In the genomic region with DNA sequence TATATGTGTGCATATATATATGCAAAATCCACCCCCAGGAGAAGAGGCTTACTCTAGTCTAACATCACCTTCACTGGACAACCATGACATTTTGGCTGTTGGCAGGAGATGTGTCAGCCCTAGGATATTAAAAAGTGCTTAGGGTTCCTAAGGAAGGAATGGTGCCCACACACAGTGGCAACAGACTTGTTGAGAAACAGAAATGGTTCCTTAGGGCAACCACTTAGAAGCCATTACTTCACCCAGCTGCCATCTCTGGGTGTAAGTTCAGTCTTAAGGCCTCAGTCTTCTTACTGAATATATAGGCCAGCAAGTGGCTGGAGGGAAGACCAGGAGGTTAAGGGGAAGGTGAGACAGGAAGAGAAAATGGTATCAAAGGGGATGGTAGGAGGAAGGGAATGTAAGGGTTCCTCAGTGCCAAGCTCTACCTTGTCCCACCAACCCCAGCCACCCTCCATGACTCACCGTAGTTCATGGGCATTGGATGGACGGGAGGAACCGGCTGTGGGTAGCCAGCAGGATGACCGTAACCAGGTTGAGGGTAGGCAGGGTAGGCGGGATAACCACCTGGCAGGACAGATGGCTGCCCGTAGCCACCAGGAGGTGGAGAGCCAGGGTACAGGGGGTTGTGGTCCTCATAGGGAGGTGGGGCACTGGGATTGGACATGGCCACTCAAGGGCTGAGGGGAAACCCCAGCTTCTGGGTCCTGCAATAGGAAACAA, we compare ENCODE assay signal across 8 mouse cellular contexts. TPM values are rescaled to one million over a fixed set of nuclear protein-coding genes. Genes with fewer than 3 reads are reported as not detected.
A peak's percentile ranks its signal among the peaks of the same experiment; 100 is the strongest.
DNase-seq lines count a peak whose midpoint lies in the region; ATAC-seq and TF ChIP-seq lines count a peak whose summit lies in the region.

No protein-coding gene starts in this region.

- no peak for TF ChIP-seq CTCF in cortical plate, adult 2 months (IDR thresholded peaks at IDR 0.05; ENCODE audit: extremely low read depth, insufficient read depth, low read length)

- H3K27ac ChIP-seq in heart, embryonic 16.5 days (ENCODE audit: low read length): peak overlapping the region; percentile 99
- peak overlapping the region; percentile 97 for H3K27ac ChIP-seq in cortical plate, adult 2 months (ENCODE audit: insufficient read depth, low read length)
- H3K27ac ChIP-seq in hindbrain, embryonic 11.5 days (ENCODE audit: low read depth, low read length): peak overlapping the region; percentile 40; the same call in 1 of the 2 replicates
- H3K27ac ChIP-seq in midbrain, embryonic 13.5 days: peak overlapping the region; percentile 81

- 71% methylated on average over 6 of the region's 6 CpGs for WGBS in heart, embryonic 16.5 days
- WGBS in hindbrain, embryonic 11.5 days: 97% methylated on average over 6 of the region's 6 CpGs
- 94% methylated on average over 6 of the region's 6 CpGs for WGBS in midbrain, embryonic 13.5 days

- H3K4me3 ChIP-seq in heart, embryonic 16.5 days (ENCODE audit: low read length): peak overlapping the region; percentile 15; the same call in 1 of the 2 replicates
- no peak overlapping the region for H3K4me3 ChIP-seq in cortical plate, adult 2 months (ENCODE audit: insufficient read depth, low read length)
- no peak overlapping the region for H3K4me3 ChIP-seq in hindbrain, embryonic 11.5 days (ENCODE audit: low read depth, low read length)
- H3K4me3 ChIP-seq in midbrain, embryonic 13.5 days (replicated peaks): no peak overlapping the region

- intact Hi-C loops in heart, postnatal 14 days (cut with DNase I): no loop called here

- H3K36me3 ChIP-seq in heart, embryonic 16.5 days (ENCODE audit: control insufficient read depth, insufficient read depth): peaks cover 13% of the 10 kb centered on the region; the same call in 1 of the 2 replicates
- no peaks in the 10 kb centered on the region for H3K36me3 ChIP-seq in hindbrain, embryonic 11.5 days (ENCODE audit: control insufficient read depth, insufficient read depth, low read length)
- peaks cover 16% of the 10 kb centered on the region for H3K36me3 ChIP-seq in midbrain, embryonic 13.5 days

- H3K27me3 ChIP-seq in heart, embryonic 16.5 days (ENCODE audit: control insufficient read depth, insufficient read depth, low read length): no peaks in the 10 kb centered on the region
- H3K27me3 ChIP-seq in hindbrain, embryonic 11.5 days (ENCODE audit: control insufficient read depth, insufficient read depth, low read length): no peaks in the 10 kb centered on the region
- H3K27me3 ChIP-seq in midbrain, embryonic 13.5 days: no peaks in the 10 kb centered on the region

- H3K9me3 ChIP-seq in heart, embryonic 16.5 days (replicated peaks; ENCODE audit: control insufficient read depth, low read length): no peaks in the 10 kb centered on the region
- no peaks in the 10 kb centered on the region for H3K9me3 ChIP-seq in hindbrain, embryonic 11.5 days (ENCODE audit: control insufficient read depth, low read length)
- H3K9me3 ChIP-seq in midbrain, embryonic 13.5 days: no peaks in the 10 kb centered on the region

- no peak for ATAC-seq in heart, embryonic 16.5 days (replicated peaks; ENCODE audit: extremely low read depth, insufficient read depth, low FRiP score)
- peak; percentile 26 for ATAC-seq in hindbrain, embryonic 11.5 days (ENCODE audit: low FRiP score)
- peak; percentile 13 for ATAC-seq in midbrain, embryonic 13.5 days

- H3K9ac ChIP-seq in heart, embryonic 16.5 days (ENCODE audit: low read length): peak overlapping the region; percentile 69
- no peak overlapping the region for H3K9ac ChIP-seq in hindbrain, embryonic 11.5 days (ENCODE audit: low read depth, low read length)
- peak overlapping the region; percentile 53; the same call in 1 of the 2 replicates for H3K9ac ChIP-seq in midbrain, embryonic 13.5 days (replicated peaks)

- no peak for DNase-seq in heart, postnatal 14 days
- no peak for DNase-seq in hindbrain, embryonic 11.5 days (ENCODE audit: low spot score)
- no peak for DNase-seq in right cerebral cortex, postnatal 36 days (ENCODE audit: low spot score in 2 of 2)
- no peak for DNase-seq in embryo, embryonic 11 days
- DNase-seq in lung, postnatal 36 days: no peak

- no peak for TF ChIP-seq POLR2A in cortical plate, adult 2 months (IDR thresholded peaks at IDR 0.05; ENCODE audit: extremely low read depth, insufficient read depth, low read length)

- H3K4me1 ChIP-seq in heart, embryonic 16.5 days (ENCODE audit: control insufficient read depth, insufficient read depth, low read length): peaks cover 90% of the 10 kb centered on the region
- H3K4me1 ChIP-seq in cortical plate, adult 2 months (ENCODE audit: control insufficient read depth, insufficient read depth, low read length): peaks cover 21% of the 10 kb centered on the region
- no peaks in the 10 kb centered on the region for H3K4me1 ChIP-seq in hindbrain, embryonic 11.5 days (replicated peaks; ENCODE audit: control insufficient read depth, insufficient read depth, low read length)
- peaks cover 21% of the 10 kb centered on the region for H3K4me1 ChIP-seq in midbrain, embryonic 13.5 days (replicated peaks)

- H3K4me2 ChIP-seq in heart, embryonic 16.5 days (ENCODE audit: low read depth, low read length): peak overlapping the region; percentile 67
- H3K4me2 ChIP-seq in hindbrain, embryonic 11.5 days (replicated peaks; ENCODE audit: low read depth, low read length): no peak overlapping the region
- H3K4me2 ChIP-seq in midbrain, embryonic 13.5 days (replicated peaks): 0 out of 2 replicates have a peak overlapping the region, but pooled peaks have one; percentile 15

RNA-seq across cellular contexts. Expression of a gene that starts 10.2 kb away (rescaled TPM):
- polyA plus RNA-seq in heart, embryonic 16.5 days (2015; fragmentation: Nextera tagmentation; extraction: Ambion mirVana): 314 and 324 TPM in 2 replicates
- 100 to 1,000 TPM; 190 to 191 TPM for total RNA-seq in heart, postnatal 14 days (2021)
- polyA plus RNA-seq in cortical plate, adult 2 months (2012; rRNA removed): 127 and 138 TPM in 2 replicates
- polyA plus RNA-seq in hindbrain, embryonic 11.5 days (2014; fragmentation: Nextera tagmentation; extraction: Ambion mirVana): 85.4 and 99.4 TPM in 2 replicates
- polyA plus RNA-seq in midbrain, embryonic 13.5 days (2015; fragmentation: Nextera tagmentation; extraction: Ambion mirVana): 81.5 and 92.2 TPM in 2 replicates

RNA-seq across cellular contexts. Expression of a gene that starts 10.4 kb away (rescaled TPM):
- 214 and 223 TPM in 2 replicates for polyA plus RNA-seq in heart, embryonic 16.5 days (2015; fragmentation: Nextera tagmentation; extraction: Ambion mirVana)
- total RNA-seq in heart, postnatal 14 days (2021): 10 to 100 TPM; 95.5 to 98.9 TPM
- 172 and 173 TPM in 2 replicates for polyA plus RNA-seq in cortical plate, adult 2 months (2012; rRNA removed)
- 189 and 198 TPM in 2 replicates for polyA plus RNA-seq in hindbrain, embryonic 11.5 days (2014; fragmentation: Nextera tagmentation; extraction: Ambion mirVana)
- polyA plus RNA-seq in midbrain, embryonic 13.5 days (2015; fragmentation: Nextera tagmentation; extraction: Ambion mirVana): 198 and 203 TPM in 2 replicates

RNA-seq across cellular contexts. Expression of a gene that starts 10.5 kb away (rescaled TPM):
- polyA plus RNA-seq in heart, embryonic 16.5 days (2015; fragmentation: Nextera tagmentation; extraction: Ambion mirVana): 51.2 and 51.4 TPM in 2 replicates
- total RNA-seq in heart, postnatal 14 days (2021): 10 to 100 TPM; 34.6 to 39.4 TPM
- 35.5 and 46.0 TPM in 2 replicates for polyA plus RNA-seq in cortical plate, adult 2 months (2012; rRNA removed)
- polyA plus RNA-seq in hindbrain, embryonic 11.5 days (2014; fragmentation: Nextera tagmentation; extraction: Ambion mirVana): 8.6 and 9.1 TPM in 2 replicates
- 6.3 and 7.1 TPM in 2 replicates for polyA plus RNA-seq in midbrain, embryonic 13.5 days (2015; fragmentation: Nextera tagmentation; extraction: Ambion mirVana)

RNA-seq across cellular contexts. Expression of a gene that starts 16.5 kb away (rescaled TPM):
- 0.22 and 0.30 TPM in 2 replicates for polyA plus RNA-seq in heart, embryonic 16.5 days (2015; fragmentation: Nextera tagmentation; extraction: Ambion mirVana)
- not detected for total RNA-seq in heart, postnatal 14 days (2021)
- not detected in 2 replicates for polyA plus RNA-seq in cortical plate, adult 2 months (2012; rRNA removed)
- polyA plus RNA-seq in hindbrain, embryonic 11.5 days (2014; fragmentation: Nextera tagmentation; extraction: Ambion mirVana): 0.32 TPM in 1 of 2 replicates, not detected in the other
- 0.24 and 0.31 TPM in 2 replicates for polyA plus RNA-seq in midbrain, embryonic 13.5 days (2015; fragmentation: Nextera tagmentation; extraction: Ambion mirVana)

RNA-seq across cellular contexts. Expression of a gene that starts 59.0 kb away (rescaled TPM):
- polyA plus RNA-seq in heart, embryonic 16.5 days (2015; fragmentation: Nextera tagmentation; extraction: Ambion mirVana): 415 and 472 TPM in 2 replicates
- total RNA-seq in heart, postnatal 14 days (2021): 100 to 1,000 TPM; 143 to 165 TPM
- polyA plus RNA-seq in cortical plate, adult 2 months (2012; rRNA removed): 232 and 248 TPM in 2 replicates
- polyA plus RNA-seq in hindbrain, embryonic 11.5 days (2014; fragmentation: Nextera tagmentation; extraction: Ambion mirVana): 325 and 330 TPM in 2 replicates
- polyA plus RNA-seq in midbrain, embryonic 13.5 days (2015; fragmentation: Nextera tagmentation; extraction: Ambion mirVana): 384 and 393 TPM in 2 replicates

Comparison
In these comparisons a context has a peak if more than half of its experiments do, and no peak if none do; other contexts are left out.
1. H3K27ac ChIP-seq: peak in every context shown above with its lines; median percentile 99 in heart, embryonic 16.5 days; 97 in cortical plate, adult 2 months; 81 in midbrain, embryonic 13.5 days; 40 in hindbrain, embryonic 11.5 days.